Mouse (Mus musculus) layer of hippocampus, adult 9-10 months (tissue): ENCODE measurements around the gene Tmem218.

Experiments used
- DNase-seq: peaks from one replicate; pipeline ENCODE4 v3.0.0; 2022; ENCODE audit warnings: low spot score

Gene Tmem218

DNA sequence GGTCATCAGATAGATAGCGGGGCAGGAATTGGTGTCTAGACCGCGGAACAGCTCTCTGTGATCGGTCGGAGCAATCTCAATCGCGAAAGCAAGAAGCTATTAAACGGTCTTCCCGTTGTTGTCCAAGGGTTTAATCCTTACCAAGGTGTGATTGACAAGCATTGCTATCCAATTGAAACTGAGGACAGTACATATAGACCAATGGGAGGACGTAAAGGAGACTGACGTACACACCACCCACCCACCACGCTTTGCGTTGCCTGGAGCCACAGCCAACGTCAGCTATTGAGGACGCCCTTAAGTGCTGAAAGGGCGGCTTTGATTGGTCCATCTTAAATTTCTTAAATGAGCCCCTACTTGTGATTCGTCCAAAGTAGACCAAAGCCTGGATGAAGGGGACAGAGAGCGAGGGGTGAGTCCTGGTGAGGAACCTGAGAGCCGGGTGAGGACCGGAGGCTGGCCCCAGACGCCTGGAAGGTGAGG, at the start of gene Tmem218:
Gene Tmem218, plus strand, starts transcription at position 295 of the 483 bp plus-strand sequence.
- peak; percentile 99 for DNase-seq

GRCm38 (mm10) chr9:37160686-37161085, 47.3 kb upstream of the Tmem218 start:
- no peak for DNase-seq

GRCm38 (mm10) chr9:37166899-37167298, 41.1 kb upstream of the Tmem218 start:
- DNase-seq: no peak

GRCm38 (mm10) chr9:37173376-37173775, 34.6 kb upstream of the Tmem218 start:
- no peak for DNase-seq

- no peak for DNase-seq
Observed at GRCm38 (mm10) chr9:37176002-37176401, 32.0 kb upstream of the Tmem218 start.

- DNase-seq: peak; percentile 55
Observed at GRCm38 (mm10) chr9:37177107-37177506, 30.9 kb upstream of the Tmem218 start.

- DNase-seq: no peak
Observed at GRCm38 (mm10) chr9:37177551-37177950, 30.5 kb upstream of the Tmem218 start.

- no peak for DNase-seq
Observed at GRCm38 (mm10) chr9:37178911-37179310, 29.1 kb upstream of the Tmem218 start.

DNA sequence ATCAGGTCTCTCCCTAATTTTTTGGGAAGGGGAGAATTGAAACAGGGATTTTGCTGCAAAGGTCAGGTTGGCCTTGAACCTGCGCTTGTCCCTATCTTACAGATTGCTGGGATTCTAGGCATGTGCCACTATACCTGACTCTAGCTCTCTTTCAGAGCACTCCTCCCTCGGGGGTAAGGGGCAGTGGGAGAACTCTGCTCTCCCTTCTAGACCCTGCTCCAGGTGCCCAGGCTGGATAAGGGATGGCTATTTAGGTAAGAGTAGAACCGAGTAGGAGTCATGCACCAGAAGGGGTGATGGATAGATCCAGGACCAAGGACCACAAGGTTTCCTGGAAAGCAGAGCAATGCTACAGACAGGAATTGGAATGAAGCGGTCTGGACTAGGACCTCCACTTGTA, 28.4 kb upstream of the Tmem218 start:
- DNase-seq: no peak

- DNase-seq: no peak
Observed at GRCm38 (mm10) chr9:37181596-37181995, 26.4 kb upstream of the Tmem218 start.

DNA sequence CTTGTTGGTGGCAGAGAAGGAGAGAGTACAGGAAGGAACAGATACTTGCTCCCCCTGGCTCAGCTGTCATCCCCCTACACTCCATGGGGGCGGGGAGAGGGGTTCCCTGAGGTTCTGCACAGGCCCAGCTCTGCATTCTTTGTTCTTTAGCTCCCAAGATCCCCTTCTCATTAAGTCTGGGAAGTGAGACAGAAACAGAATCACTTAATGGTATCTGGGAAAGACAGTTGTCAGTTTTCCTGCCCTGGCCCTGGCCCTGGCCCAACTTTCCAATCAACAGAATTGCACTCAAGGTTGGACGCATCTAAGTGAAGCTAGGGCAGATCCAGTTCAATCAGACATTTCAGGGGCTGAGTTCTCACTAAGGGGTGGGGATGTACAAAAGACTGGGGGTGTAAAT, 24.8 kb upstream of the Tmem218 start:
- DNase-seq: no peak

DNA sequence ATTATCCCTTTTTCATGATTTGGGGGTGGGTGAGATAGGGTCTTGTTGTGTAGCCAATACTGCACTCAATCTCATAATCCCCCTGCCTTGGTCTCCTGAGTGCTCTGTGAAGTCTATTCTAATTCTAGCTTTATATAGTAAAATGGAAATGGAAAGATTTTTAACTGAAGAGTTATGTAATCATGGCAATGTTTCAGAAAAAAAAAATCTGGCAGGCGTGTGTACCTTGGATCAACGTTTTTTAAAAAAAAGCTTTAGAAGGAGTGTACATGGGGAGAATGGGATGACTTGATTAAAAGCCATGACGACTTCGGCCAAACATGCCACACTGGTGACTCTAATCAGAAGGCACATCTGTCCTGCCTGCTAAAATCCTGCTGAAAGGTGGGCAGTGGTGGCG, 20.6 kb upstream of the Tmem218 start:
- no peak for DNase-seq

DNA sequence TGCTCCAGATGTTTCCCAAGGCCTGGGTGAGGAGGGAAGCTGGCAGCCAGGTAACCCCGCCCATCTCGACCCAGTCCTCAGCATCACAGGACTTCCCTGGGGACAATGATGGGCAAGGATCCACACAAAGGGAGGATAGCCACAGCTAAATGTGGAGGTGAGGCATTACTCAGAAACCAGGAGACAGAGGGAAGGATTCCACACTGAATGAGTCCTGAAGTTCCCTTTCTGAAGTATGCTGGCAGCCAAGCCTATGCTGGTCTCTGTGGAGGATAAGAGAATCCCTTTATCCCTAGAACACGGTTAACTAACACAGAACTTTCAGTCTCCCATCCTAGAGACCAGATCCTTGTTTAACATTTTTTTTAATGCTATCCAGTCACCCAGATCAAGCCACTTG, 20.0 kb upstream of the Tmem218 start:
- DNase-seq: no peak

DNA sequence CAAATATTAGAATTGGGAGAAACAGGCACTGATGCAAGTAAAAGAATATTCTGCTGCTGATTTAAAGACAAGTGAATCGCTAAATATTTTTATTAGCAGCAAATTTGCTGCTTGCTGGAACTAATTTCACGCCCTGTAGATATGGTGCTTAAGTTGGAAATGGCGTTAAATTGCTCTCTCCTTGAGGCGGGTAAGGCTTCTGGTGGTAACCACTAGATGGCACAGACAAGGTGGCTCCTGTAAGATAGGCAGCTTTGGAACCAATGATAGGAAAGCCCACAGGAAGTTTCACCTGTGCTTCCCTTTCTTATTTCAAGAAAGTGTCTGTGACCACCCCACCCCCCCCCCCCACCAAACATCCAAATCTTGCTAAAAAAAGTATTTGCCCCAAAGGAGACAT, 11.0 kb upstream of the Tmem218 start:
- DNase-seq: no peak

DNA sequence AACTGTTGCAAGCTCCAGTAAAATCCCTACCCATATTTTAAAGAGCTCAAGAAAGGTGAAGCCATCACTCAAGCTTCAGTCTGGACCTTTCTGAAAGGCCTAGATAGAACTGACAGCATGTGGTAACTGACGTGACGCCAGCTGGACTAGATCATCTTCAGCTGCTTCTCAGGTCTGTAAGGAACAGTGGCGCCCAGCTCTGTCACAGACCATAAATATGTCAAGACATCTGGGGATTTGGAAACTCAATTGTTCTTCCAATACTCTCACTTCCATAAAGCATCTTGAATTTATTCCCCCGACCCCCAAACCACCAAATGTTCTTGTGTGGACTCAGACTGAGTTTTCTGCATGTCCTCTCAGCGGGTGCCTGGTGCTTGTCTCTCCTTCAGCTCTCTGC, 7.6 kb upstream of the Tmem218 start:
- no peak for DNase-seq

- no peak for DNase-seq
Observed at GRCm38 (mm10) chr9:37203884-37204283, 4.1 kb upstream of the Tmem218 start.

- DNase-seq: no peak
Observed at GRCm38 (mm10) chr9:37213060-37213738, 5.2 kb downstream of the Tmem218 start.

- no peak for DNase-seq
Observed at GRCm38 (mm10) chr9:37214327-37215060, 6.5 kb downstream of the Tmem218 start.

DNA sequence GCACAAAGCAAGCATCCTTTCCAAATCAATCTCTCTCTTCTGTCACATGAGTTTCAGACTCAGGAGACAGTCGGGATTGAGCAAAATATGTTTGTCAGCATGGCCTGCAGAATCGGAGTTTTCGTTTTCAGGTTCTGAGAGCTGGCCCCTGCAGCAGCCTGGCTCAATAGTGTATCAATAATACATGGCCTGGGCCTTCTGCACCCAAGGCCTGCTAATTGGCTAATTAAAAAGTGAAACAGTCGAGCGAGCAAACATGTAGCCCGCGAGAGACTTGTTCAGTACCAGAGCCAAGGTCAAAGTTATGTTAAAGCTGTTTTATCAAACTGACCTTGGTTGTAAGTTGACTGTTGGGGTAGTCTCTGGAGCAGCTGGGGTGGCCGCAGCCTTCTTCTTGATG, 12.7 kb downstream of the Tmem218 start:
- DNase-seq: no peak

DNA sequence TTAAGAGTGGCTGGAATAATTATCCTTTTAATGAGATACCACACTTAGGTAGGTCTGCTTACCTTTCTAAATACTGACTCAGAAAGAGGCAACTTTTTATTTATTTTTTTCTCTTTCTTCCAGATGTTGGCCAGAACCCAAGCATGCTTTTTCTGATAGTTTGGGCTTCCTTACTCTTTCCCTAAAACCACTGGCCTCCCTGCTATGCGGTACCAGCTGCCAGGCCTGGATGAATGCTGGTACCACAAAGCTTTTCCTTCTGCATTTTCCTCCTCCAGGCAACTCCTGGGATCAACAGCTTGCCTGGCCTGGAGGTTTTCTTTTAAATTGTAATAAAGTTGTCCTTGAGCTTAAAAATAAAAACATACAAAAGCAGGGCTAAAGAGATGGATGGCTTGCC, 17.6 kb downstream of the Tmem218 start:
- no peak for DNase-seq

- peak; percentile 71 for DNase-seq
Observed at GRCm38 (mm10) chr9:37229880-37230325, 21.9 kb downstream of the Tmem218 start.

- DNase-seq: no peak
Observed at GRCm38 (mm10) chr9:37230486-37231195, 22.6 kb downstream of the Tmem218 start.
